Mouse (Mus musculus): ENCODE measurements around the gene Gm17359.

GRCm38 (mm10) chr3:79333643-79334200 is 2.7 kb upstream of the Gm17359 start:
- no peak for TF ChIP-seq TAL1 (IDR thresholded peaks at IDR 0.05; ENCODE audit: low read length)
- TF ChIP-seq GATA1 (IDR thresholded peaks at IDR 0.05; ENCODE audit: low read length) = no peak

Measured in erythroblast, embryonic 14.5 days (primary cell).